Mouse (Mus musculus): Measurements from ENCODE around the gene Alkbh4. TPM values are rescaled to one million over a fixed set of nuclear protein-coding genes. Genes with fewer than 3 reads are reported as not detected.

The Alkbh4 gene
- 10 to 100 TPM; 17.0 to 17.3 TPM for total RNA-seq (2023)

DNA sequence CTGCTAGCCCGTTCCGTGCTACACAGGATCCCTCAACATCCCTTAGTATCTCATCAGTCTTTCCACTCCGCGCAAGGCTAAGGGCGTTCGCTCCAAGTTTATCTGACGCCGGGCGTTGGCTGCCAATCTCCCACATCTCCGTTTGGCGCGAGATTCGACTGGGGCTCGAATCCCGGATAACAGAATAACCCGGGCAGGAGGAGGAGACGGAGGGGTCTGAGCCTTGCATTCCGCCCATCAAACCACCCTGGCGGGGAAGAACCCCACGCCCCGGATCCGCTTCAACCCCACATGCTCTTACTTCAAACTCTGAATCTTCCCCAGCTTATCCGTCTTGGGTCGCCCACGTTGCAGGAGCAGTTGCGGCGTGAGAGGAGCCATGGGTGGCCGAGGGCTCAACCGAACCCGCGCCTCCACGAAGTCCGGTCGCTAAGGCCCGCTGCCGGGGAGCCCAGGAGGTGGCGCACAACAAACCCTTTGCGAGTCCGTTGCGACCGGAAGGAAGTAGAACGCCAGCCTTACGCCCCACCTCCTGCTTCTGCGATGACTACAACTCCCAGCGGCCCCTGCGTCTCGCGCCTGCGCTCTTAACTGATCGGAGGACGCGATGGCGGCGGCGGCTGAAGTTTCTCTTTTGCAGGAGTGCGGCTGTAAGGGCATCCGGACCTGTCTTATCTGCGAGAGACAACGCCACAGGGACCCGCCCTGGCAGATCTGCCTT lies at the start of gene Alkbh4, which contains the start of gene Lrwd1:
TSS of gene Alkbh4 (plus strand) at position 576 of the 721 bp plus-strand sequence.
TSS of gene Lrwd1 (minus strand) at position 504 of the 721 bp plus-strand sequence.

DNA sequence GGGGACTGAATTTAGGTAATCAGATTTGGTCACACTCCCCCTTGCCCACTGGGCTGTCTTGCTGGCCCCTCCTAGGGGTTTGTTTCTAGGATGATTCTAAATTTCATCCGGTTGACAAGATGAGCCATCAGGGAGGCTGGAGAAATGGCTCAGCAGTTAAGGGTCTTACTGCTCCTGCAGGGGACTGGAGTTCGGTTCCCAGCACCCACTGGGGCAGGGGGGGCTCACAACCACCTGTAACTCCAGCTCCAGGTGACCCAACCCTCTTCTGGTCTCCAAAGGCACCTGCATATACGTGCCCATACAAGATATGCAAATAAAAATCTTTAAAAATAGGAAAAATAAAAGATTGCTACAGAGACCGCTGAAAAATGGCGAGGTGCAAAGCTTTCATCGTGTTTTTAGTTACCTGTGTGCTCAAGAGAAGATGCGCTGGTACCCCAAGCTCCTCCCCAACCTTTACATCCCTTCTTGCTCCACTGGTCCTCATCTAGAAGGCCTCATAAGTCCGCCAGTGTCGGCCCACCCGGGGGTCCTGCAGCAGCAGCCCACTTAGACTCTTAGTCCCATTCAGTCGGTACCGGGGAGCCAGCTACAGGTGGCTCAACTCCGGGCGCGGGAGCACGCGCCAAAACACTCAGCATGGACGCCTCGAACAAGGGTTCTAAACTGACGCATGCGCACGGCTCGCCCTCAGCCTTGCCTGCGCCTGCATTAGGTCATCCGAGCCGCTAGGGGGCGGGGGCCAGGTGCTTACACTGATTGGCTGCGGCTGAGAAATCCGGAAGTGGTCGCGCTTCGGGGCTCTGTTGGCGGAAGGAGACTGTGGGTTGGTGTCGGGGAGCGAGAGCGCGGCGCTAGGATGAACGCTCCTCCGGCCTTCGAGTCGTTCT lies 19.8 kb upstream of the Alkbh4 start, which contains the start of gene Polr2j:
TSS of gene Polr2j (plus strand) at position 741 of the 893 bp plus-strand sequence.

DNA sequence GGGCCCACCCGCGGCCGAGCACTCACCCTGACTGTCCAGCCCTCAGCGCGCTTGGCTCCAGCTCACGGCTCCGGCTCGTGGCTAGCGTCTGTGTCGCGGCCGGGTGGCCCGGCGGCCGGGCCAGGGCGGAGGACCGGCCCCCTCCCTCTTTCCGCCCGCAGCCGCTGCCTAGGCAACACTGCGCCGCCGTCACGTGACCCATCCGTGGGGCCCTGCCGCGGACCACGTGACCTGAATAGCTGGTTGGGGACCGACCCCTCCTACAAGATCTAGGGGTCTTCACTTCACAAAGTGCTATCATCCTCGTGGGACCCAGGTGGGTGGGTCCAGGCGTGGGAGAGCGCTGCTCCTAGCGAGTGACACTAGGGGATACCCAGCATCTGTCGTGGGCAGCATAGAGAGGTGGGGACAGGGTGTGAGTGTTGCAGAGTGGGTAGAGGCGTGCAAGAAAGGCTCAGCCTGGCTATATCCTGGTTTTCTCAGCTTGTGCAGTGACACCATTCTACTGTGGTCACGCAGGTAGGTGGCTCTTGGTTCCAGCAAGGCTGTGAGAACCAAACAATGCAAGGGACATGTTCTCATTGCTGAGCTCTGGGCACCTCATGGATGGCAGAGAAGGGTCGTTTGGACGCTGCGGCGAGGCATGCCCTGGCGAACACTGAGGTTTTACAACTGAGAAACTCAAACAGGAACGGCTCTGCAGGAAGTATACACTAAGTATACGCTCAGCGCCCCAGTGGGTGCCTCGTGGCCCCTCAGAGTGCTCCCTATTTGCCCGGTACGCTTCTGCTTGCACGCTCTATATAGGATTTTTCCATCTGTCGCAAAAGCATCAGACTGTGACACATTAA lies 34.8 kb downstream of the Alkbh4 start, which contains the start of gene Orai2:
TSS of gene Orai2 (minus strand) at position 202 of the 851 bp plus-strand sequence.

Other genes starting within 250 kb of the Alkbh4 start
- gene Hspb1, start 248.2 kb upstream of the Alkbh4 start, total RNA-seq (2023) = not detected
- 100 to 1,000 TPM; 108 to 112 TPM for gene Ywhag, start 201.5 kb upstream of the Alkbh4 start, total RNA-seq (2023)
- 1 to 10 TPM; 5.8 to 7.8 TPM for gene Ssc4d, start 161.6 kb upstream of the Alkbh4 start, total RNA-seq (2023)
- gene Zp3, start 156.0 kb upstream of the Alkbh4 start, total RNA-seq (2023) = not detected
- 10 to 100 TPM; 16.0 to 16.8 TPM for gene Dtx2, start 141.3 kb upstream of the Alkbh4 start, total RNA-seq (2023)
- gene Upk3b, start 97.7 kb upstream of the Alkbh4 start, total RNA-seq (2023) = not detected
- gene Upk3bl, start 81.7 kb upstream of the Alkbh4 start, total RNA-seq (2023) = not detected
- gene Rasa4, start 52.2 kb upstream of the Alkbh4 start, total RNA-seq (2023) = 10 to 100 TPM; 26.6 to 29.9 TPM
- 10 to 100 TPM; 66.5 to 73.2 TPM for gene Polr2j, start 19.5 kb upstream of the Alkbh4 start, total RNA-seq (2023)
- gene Lrwd1, start 72 bp upstream of the Alkbh4 start, total RNA-seq (2023) = 10 to 100 TPM; 41.1 to 41.6 TPM
- 10 to 100 TPM; 69.8 to 71.9 TPM for gene Orai2, start 34.6 kb downstream of the Alkbh4 start, total RNA-seq (2023)
- gene Prkrip1, start 62.8 kb downstream of the Alkbh4 start, total RNA-seq (2023) = 10 to 100 TPM; 18.0 to 22.7 TPM
- gene Sh2b2, start 110.4 kb downstream of the Alkbh4 start, total RNA-seq (2023) = 10 to 100 TPM; 15.4 to 20.4 TPM

Data from neutrophil, adult 83 days (primary cell).